Mouse (Mus musculus): ENCODE results near the gene Tmem164. TPM values are rescaled to one million over a fixed set of nuclear protein-coding genes. Genes with fewer than 3 reads are reported as not detected.
A peak's percentile ranks its signal among the peaks of the same experiment; 100 is the strongest.

Tmem164 gene
- polyA plus RNA-seq, 1 experiment from 2014 or later, result 28.0 TPM

GRCm38 (mm10) chrX:142836399-142836798 is 155.2 kb downstream of the Tmem164 start:
- no peak overlapping the region for H3K4me2 ChIP-seq
- no peak for ATAC-seq
- no peaks in the 10 kb centered on the region for H3K27me3 ChIP-seq
- H3K4me1 ChIP-seq, result no peaks in the 10 kb centered on the region
- no peak overlapping the region for H3K27ac ChIP-seq
- H3K9me3 ChIP-seq (replicated peaks), result no peaks in the 10 kb centered on the region
- H3K9ac ChIP-seq, result no peak overlapping the region
- 89% methylated on average over 7 of the region's 7 CpGs for WGBS
- H3K36me3 ChIP-seq (ENCODE audit: poor library complexity, severe bottlenecking), result no peaks in the 10 kb centered on the region
- H3K4me3 ChIP-seq, result no peak overlapping the region

- no peak overlapping the region for H3K9ac ChIP-seq
- no peaks in the 10 kb centered on the region for H3K4me1 ChIP-seq
- H3K4me2 ChIP-seq, result no peak overlapping the region
- H3K36me3 ChIP-seq (ENCODE audit: poor library complexity, severe bottlenecking), result no peaks in the 10 kb centered on the region
- H3K27me3 ChIP-seq, result no peaks in the 10 kb centered on the region
- H3K27ac ChIP-seq, result no peak overlapping the region
- no peak overlapping the region for H3K4me3 ChIP-seq
- ATAC-seq, result no peak
- H3K9me3 ChIP-seq (replicated peaks), result no peaks in the 10 kb centered on the region
- 91% methylated on average over 3 of the region's 3 CpGs for WGBS
These were observed 156.1 kb downstream of the Tmem164 start for GRCm38 (mm10) chrX:142837316-142837715.

- H3K9me3 ChIP-seq (replicated peaks), result no peaks in the 10 kb centered on the region
- ATAC-seq, result no peak
- H3K27me3 ChIP-seq, result no peaks in the 10 kb centered on the region
- H3K36me3 ChIP-seq (ENCODE audit: poor library complexity, severe bottlenecking), result no peaks in the 10 kb centered on the region
- WGBS, result 81% methylated on average over 2 of the region's 2 CpGs
- H3K9ac ChIP-seq, result no peak overlapping the region
- H3K4me2 ChIP-seq, result no peak overlapping the region
- no peak overlapping the region for H3K4me3 ChIP-seq
- H3K4me1 ChIP-seq, result no peaks in the 10 kb centered on the region
- no peak overlapping the region for H3K27ac ChIP-seq
These were observed 157.6 kb downstream of the Tmem164 start for GRCm38 (mm10) chrX:142838841-142839240.

GRCm38 (mm10) chrX:142839411-142839810 is 158.2 kb downstream of the Tmem164 start:
- ATAC-seq, result no peak
- H3K27ac ChIP-seq, result no peak overlapping the region
- no peaks in the 10 kb centered on the region for H3K27me3 ChIP-seq
- no peaks in the 10 kb centered on the region for H3K9me3 ChIP-seq (replicated peaks)
- 88% methylated on average over 7 of the region's 7 CpGs for WGBS
- no peak overlapping the region for H3K4me3 ChIP-seq
- no peak overlapping the region for H3K9ac ChIP-seq
- no peak overlapping the region for H3K4me2 ChIP-seq
- H3K4me1 ChIP-seq, result no peaks in the 10 kb centered on the region
- no peaks in the 10 kb centered on the region for H3K36me3 ChIP-seq (ENCODE audit: poor library complexity, severe bottlenecking)

- no peak overlapping the region for H3K4me2 ChIP-seq
- H3K9me3 ChIP-seq (replicated peaks), result no peaks in the 10 kb centered on the region
- H3K9ac ChIP-seq, result no peak overlapping the region
- no peaks in the 10 kb centered on the region for H3K36me3 ChIP-seq (ENCODE audit: poor library complexity, severe bottlenecking)
- H3K4me3 ChIP-seq, result no peak overlapping the region
- H3K4me1 ChIP-seq, result no peaks in the 10 kb centered on the region
- H3K27me3 ChIP-seq, result no peaks in the 10 kb centered on the region
- no peak for ATAC-seq
- WGBS, result 80% methylated on average over 4 of the region's 4 CpGs
- H3K27ac ChIP-seq, result no peak overlapping the region
These were observed 160.7 kb downstream of the Tmem164 start for GRCm38 (mm10) chrX:142841916-142842315.

GRCm38 (mm10) chrX:142846266-142846665 is 165.1 kb downstream of the Tmem164 start:
- no peak overlapping the region for H3K9ac ChIP-seq
- no peaks in the 10 kb centered on the region for H3K27me3 ChIP-seq
- 88% methylated on average over 6 of the region's 6 CpGs for WGBS
- H3K4me3 ChIP-seq, result no peak overlapping the region
- H3K4me2 ChIP-seq, result no peak overlapping the region
- no peaks in the 10 kb centered on the region for H3K4me1 ChIP-seq
- no peak overlapping the region for H3K27ac ChIP-seq
- no peaks in the 10 kb centered on the region for H3K9me3 ChIP-seq (replicated peaks)
- H3K36me3 ChIP-seq (ENCODE audit: poor library complexity, severe bottlenecking), result no peaks in the 10 kb centered on the region
- no peak for ATAC-seq

GRCm38 (mm10) chrX:142848032-142848431 is 166.8 kb downstream of the Tmem164 start:
- 94% methylated on average over 9 of the region's 9 CpGs for WGBS

GRCm38 (mm10) chrX:142869844-142870243 is 188.6 kb downstream of the Tmem164 start:
- no peak overlapping the region for H3K27ac ChIP-seq
- H3K4me1 ChIP-seq, result no peaks in the 10 kb centered on the region
- H3K4me2 ChIP-seq, result no peak overlapping the region
- no peak overlapping the region for H3K9ac ChIP-seq
- no peaks in the 10 kb centered on the region for H3K27me3 ChIP-seq
- ATAC-seq, result peak; percentile 77
- 37% methylated on average over 2 of the region's 2 CpGs for WGBS
- H3K36me3 ChIP-seq (ENCODE audit: poor library complexity, severe bottlenecking), result no peaks in the 10 kb centered on the region
- no peak overlapping the region for H3K4me3 ChIP-seq
- no peaks in the 10 kb centered on the region for H3K9me3 ChIP-seq (replicated peaks)

More at GRCm38 (mm10) chrX:142848032-142848431, 166.8 kb downstream of the Tmem164 start:
- Histone ChIP-seq H3K27me3 (no peaks in the 10 kb centered on the region), H3K4me2 (no peak overlapping the region), H3K27ac (no peak overlapping the region), H3K9ac (no peak overlapping the region), H3K4me1 (no peaks in the 10 kb centered on the region), H3K4me3 (no peak overlapping the region), H3K9me3 (replicated peaks) (no peaks in the 10 kb centered on the region), H3K36me3 (ENCODE audit: poor library complexity, severe bottlenecking) (no peaks in the 10 kb centered on the region)
- no peak for ATAC-seq

GRCm38 (mm10) chrX:142882255-142882654 is 201.0 kb downstream of the Tmem164 start:
- no peak for ATAC-seq
- WGBS, result 94% methylated on average over 5 of the region's 5 CpGs

GRCm38 (mm10) chrX:142883593-142883992 is 202.4 kb downstream of the Tmem164 start:
- Histone ChIP-seq H3K4me3 (no peak overlapping the region), H3K4me1 (no peaks in the 10 kb centered on the region), H3K36me3 (ENCODE audit: poor library complexity, severe bottlenecking) (no peaks in the 10 kb centered on the region), H3K9me3 (replicated peaks) (no peaks in the 10 kb centered on the region), H3K27me3 (no peaks in the 10 kb centered on the region), H3K9ac (no peak overlapping the region), H3K27ac (no peak overlapping the region), H3K4me2 (no peak overlapping the region)
- ATAC-seq, result no peak
- WGBS, result 90% methylated on average over 4 of the region's 4 CpGs

More at GRCm38 (mm10) chrX:142882255-142882654, 201.0 kb downstream of the Tmem164 start:
- H3K27me3 ChIP-seq, result no peaks in the 10 kb centered on the region
- no peak overlapping the region for H3K27ac ChIP-seq
- no peak overlapping the region for H3K4me2 ChIP-seq
- no peaks in the 10 kb centered on the region for H3K4me1 ChIP-seq
- H3K9ac ChIP-seq, result no peak overlapping the region
- no peaks in the 10 kb centered on the region for H3K36me3 ChIP-seq (ENCODE audit: poor library complexity, severe bottlenecking)
- no peaks in the 10 kb centered on the region for H3K9me3 ChIP-seq (replicated peaks)
- no peak overlapping the region for H3K4me3 ChIP-seq

GRCm38 (mm10) chrX:142885962-142886361 is 204.8 kb downstream of the Tmem164 start:
- Histone ChIP-seq H3K36me3 (ENCODE audit: poor library complexity, severe bottlenecking) (no peaks in the 10 kb centered on the region), H3K9me3 (replicated peaks) (no peaks in the 10 kb centered on the region), H3K27me3 (no peaks in the 10 kb centered on the region), H3K4me3 (no peak overlapping the region), H3K4me1 (no peaks in the 10 kb centered on the region), H3K9ac (no peak overlapping the region), H3K27ac (no peak overlapping the region), H3K4me2 (no peak overlapping the region)
- WGBS, result 76% methylated on average over 7 of the region's 7 CpGs
- ATAC-seq, result no peak
